ENCODE assay signal across 8 mouse cellular contexts in the genomic region with DNA sequence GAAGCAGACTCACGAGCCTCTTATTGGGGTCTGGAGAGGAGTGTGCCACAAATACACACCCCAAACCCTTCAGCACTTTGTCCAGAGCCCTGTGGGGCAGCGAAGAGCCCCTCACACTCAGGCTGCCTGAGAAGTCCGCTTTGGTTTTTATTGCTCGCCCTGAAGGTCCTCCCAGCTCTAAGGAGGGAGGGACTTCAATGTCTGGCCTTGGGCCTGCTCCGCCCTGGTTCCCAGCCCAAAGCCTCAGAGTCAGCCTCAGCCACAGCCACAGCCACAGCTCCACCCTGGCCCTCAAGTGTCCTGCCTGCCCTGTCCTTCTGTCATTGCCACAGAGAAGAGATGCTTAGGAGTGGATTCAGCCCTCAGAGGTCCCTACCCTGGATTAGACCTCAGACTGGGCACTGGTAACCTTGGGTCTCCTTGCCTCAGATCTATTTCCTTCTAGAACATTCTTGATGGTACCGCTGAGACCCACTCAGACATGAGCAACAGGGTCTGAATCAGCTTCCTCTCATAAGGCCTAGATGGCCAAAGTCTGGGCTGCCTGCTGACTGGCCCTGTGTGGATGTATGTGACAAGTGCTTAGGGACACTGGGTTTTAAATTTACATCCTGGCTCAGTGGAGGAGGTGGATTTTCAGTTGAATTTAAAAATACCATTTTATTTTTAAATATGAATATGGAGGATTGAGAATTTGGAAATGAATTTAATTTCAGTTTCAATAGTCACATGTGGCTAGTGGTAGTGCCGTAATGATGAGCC. TPM values are rescaled to one million over a fixed set of nuclear protein-coding genes. Genes with fewer than 3 reads are reported as not detected.
DNase-seq lines count a peak whose midpoint lies in the region.

No protein-coding gene starts in this region.

- DNase-seq in left cerebral cortex, postnatal 25 days (ENCODE audit: low spot score in 2 of 2) = peak; percentile 27 to 58
- no peak for DNase-seq in left cerebral cortex, adult 18-20 months (ENCODE audit: low spot score in 2 of 2)
- DNase-seq in embryonic facial prominence, embryonic 10.5 days (ENCODE audit: low spot score) = no peak
- DNase-seq in heart, postnatal 36 days = peak; percentile 28 to 33
- DNase-seq in lung, postnatal 10 days = peak; percentile 61
- no peak for DNase-seq in urinary bladder, adult 18-20 months (ENCODE audit: low spot score in 2 of 2)
- DNase-seq in spleen, adult 18-20 months = no peak
- DNase-seq in natural killer cell, adult 2 months (ENCODE audit: low spot score in 2 of 2) = no peak

- no peak overlapping the region for H3K4me3 ChIP-seq in embryonic facial prominence, embryonic 10.5 days

- H3K27me3 ChIP-seq in embryonic facial prominence, embryonic 10.5 days (replicated peaks; ENCODE audit: low read depth, poor library complexity, severe bottlenecking) = peaks cover 4% of the 10 kb centered on the region; the same call in 1 of the 2 replicates

- peaks cover 34% of the 10 kb centered on the region for H3K4me1 ChIP-seq in embryonic facial prominence, embryonic 10.5 days

- H3K36me3 ChIP-seq in embryonic facial prominence, embryonic 10.5 days (replicated peaks) = no peaks in the 10 kb centered on the region

- 58% methylated on average over 7 of the region's 7 CpGs for WGBS in embryonic facial prominence, embryonic 10.5 days

- peaks cover 8% of the 10 kb centered on the region; the same call in 1 of the 2 replicates for H3K9me3 ChIP-seq in embryonic facial prominence, embryonic 10.5 days

- H3K27ac ChIP-seq in embryonic facial prominence, embryonic 10.5 days (replicated peaks) = 0 out of 2 replicates have a peak overlapping the region, but pooled peaks have one; percentile 12

- intact Hi-C loops in left cerebral cortex, postnatal 25 days (cut with DNase I) = loop anchor here (1.0 to 2.0 kb wide), 2 partner anchors 92 to 101 kb away; no protein-coding TSS in a partner anchor
- intact Hi-C loops in heart, postnatal 36 days (cut with DNase I) = loop anchor here (1.0 to 10.0 kb wide), 3 partner anchors 101 to 574 kb away; a partner anchor contains a TSS

RNA-seq across cellular contexts. Expression of a gene that starts 56.1 kb away (rescaled TPM):
- 1 to 10 TPM; 4.6 to 5.1 TPM for total RNA-seq in left cerebral cortex, postnatal 25 days (2021)
- total RNA-seq in left cerebral cortex, adult 18-20 months (2021) = 1 to 10 TPM; 7.4 to 9.1 TPM
- 0.50 and 1.0 TPM in 2 replicates for polyA plus RNA-seq in embryonic facial prominence, embryonic 10.5 days (2016; fragmentation: Nextera tagmentation; extraction: Ambion mirVana)
- total RNA-seq in heart, postnatal 36 days (2021) = not detected

Comparison
In these comparisons a context has a peak if more than half of its experiments do, and no peak if none do; other contexts are left out.
1. DNase-seq: peak in left cerebral cortex, postnatal 25 days (2 of 2), heart, postnatal 36 days (2 of 2) and lung, postnatal 10 days (single experiment); none in left cerebral cortex, adult 18-20 months (0 of 2), embryonic facial prominence, embryonic 10.5 days (single experiment), urinary bladder, adult 18-20 months (0 of 2), spleen, adult 18-20 months (0 of 2) and natural killer cell, adult 2 months (0 of 2).
2. RNA of a gene that starts 56.1 kb away (total RNA-seq): 7.4 to 9.1 TPM in left cerebral cortex, adult 18-20 months and 4.6 to 5.1 TPM in left cerebral cortex, postnatal 25 days; not detected in heart, postnatal 36 days; every median in the first group is over 4 times any median in the second.